Mouse (Mus musculus) frontal cortex, adult (tissue): ENCODE results near the gene Gm3594.
"Not testable (repeated sequence)": the region's sequence is repeated elsewhere in the genome, so short reads cannot be mapped to it uniquely, and the experiment has no call there.

ENCODE experiments used
- ATAC-seq: cut with Nextera tagmentation; 2 replicates; pipeline ENCODE4 v1.9.2; 2017; ENCODE audit warnings: mild to moderate bottlenecking, moderate library complexity, mixed read lengths; ENCODE audit not compliant: low TSS enrichment

Gene Gm3594

GRCm38 (mm10) chr14:6444511-6444910 lies at the start of gene Gm3594:
Gene Gm3594 (minus strand): TSS chr14:6444611.
- ATAC-seq: not testable (repeated sequence)

DNA sequence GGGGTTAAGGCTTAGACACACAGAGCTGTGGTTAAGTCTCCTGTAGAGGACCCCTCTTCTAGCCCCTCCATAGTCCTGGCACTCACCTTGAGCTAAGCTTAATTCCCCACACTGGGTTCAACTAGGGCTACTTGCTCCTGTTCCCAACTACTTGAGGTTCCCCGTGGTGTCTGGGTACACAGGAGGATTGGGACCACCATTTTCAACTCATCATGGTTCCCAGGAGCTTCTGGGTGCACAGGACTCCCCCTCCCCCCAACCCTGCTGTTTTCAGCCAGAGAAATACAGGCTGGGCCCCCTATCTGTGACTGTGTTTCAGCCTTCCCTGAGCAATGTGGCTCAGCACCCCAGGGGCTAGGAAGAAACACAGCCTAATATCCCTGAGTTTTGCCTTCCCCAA lies 41.9 kb upstream of the Gm3594 start:
- not testable (repeated sequence) for ATAC-seq

- not testable (repeated sequence) for ATAC-seq
These were observed 41.1 kb upstream of the Gm3594 start for GRCm38 (mm10) chr14:6485541-6485940.

GRCm38 (mm10) chr14:6482126-6482525 lies 37.7 kb upstream of the Gm3594 start:
- ATAC-seq: not testable (repeated sequence)

GRCm38 (mm10) chr14:6471856-6472255 lies 27.4 kb upstream of the Gm3594 start:
- ATAC-seq: not testable (repeated sequence)

GRCm38 (mm10) chr14:6440774-6441173 lies 3.6 kb downstream of the Gm3594 start:
- ATAC-seq: not testable (repeated sequence)

GRCm38 (mm10) chr14:6440206-6440605 lies 4.2 kb downstream of the Gm3594 start:
- ATAC-seq: not testable (repeated sequence)

DNA sequence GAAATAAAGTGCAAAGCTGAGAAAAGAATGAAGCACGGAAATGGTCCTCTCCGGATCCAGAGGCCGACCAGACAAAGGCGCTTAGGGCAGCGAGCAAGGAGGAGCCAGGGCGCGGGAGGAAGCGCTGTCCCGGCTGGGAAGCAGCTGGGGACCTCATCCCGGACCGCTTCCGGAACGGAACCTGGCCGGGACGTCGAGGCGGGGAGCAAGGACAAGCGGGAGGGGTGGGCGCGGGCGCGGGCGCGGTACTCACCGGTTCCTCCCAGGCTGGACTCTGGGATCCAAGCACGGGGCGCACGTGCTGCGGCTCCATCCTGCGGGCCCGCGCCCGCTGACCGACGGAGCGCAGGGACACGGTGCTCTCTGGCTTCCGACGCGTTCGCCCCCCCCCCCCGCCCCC lies 17.6 kb downstream of the Gm3594 start:
- ATAC-seq: not testable (repeated sequence)

GRCm38 (mm10) chr14:6426353-6426752 lies 18.1 kb downstream of the Gm3594 start:
- ATAC-seq: not testable (repeated sequence)

DNA sequence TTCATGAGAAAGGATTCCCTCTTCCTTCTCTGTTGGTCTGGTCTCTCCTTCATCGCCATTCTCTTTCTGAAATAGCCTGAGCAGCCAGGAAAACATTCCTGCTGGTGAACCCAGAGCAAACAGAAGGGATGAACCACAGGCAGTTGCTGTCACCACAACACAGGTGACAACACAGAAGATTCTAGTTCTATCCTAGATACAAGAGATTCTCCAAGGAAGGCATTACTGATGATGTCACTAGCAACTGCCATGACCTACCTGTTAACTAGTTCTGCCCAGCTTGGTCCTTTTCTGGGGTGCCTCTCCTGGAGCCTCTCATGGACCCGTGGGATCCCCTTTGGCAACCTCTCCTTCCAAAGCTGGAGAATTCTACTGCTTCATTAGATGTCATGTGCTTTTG lies 32.0 kb downstream of the Gm3594 start, which contains the start of gene Gm3591:
Gm3591 (minus strand) TSS at position 101 of the 400 bp plus-strand sequence.
- not testable (repeated sequence) for ATAC-seq

DNA sequence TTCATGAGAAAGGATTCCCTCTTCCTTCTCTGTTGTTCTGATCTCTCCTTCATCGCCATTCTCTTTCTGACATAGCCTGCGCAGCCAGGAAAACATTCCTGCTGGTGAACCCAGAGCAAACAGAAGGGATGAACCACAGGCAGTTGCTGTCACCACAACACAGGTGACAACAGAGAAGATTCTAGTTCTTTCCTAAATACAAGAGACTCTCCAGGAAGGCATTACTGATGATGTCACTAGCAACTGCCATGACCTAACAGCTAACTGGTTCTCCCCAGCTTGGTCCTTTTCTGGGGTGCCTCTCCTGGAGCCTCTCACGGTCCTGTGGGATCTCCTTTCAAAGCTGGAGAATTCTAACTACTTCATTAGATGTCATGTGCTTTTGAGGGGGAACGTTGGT lies 54.2 kb downstream of the Gm3594 start, which contains the start of gene Gm16440:
Gm16440 (minus strand) TSS at position 101 of the 400 bp plus-strand sequence.
- ATAC-seq: not testable (repeated sequence)
